Mouse (Mus musculus) urinary bladder, postnatal 14 days (tissue): ENCODE results near the gene Mrln.

Experiments
- DNase-seq: peaks from one replicate; pipeline ENCODE4 v3.0.0; 2021; ENCODE audit warnings: low spot score

Mrln gene

GRCm38 (mm10) chr10:70255601-70256210 is 51.2 kb downstream of the Mrln start:
- DNase-seq = no peak

GRCm38 (mm10) chr10:70257029-70257428 is 52.6 kb downstream of the Mrln start:
- DNase-seq = no peak

GRCm38 (mm10) chr10:70260904-70261303 is 56.4 kb downstream of the Mrln start:
- DNase-seq = no peak

DNA sequence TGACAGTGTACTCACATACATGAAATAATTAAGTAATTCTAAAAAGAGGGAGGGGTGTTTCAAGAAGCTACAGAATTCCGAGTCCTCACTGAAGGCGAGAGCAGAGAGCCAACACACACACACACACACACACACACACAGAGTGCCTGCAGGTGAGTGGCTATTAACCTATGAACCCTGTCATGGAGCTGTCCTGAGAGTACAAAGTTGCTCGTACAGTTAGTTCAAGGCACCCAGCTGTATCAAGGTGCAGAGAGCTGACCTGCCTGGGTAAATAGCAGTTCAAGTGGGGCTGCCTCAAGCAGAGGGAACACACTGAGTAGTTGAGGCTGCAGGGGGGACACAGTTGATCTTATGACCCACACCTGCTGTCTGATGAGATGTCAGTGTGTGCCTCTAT is 57.6 kb downstream of the Mrln start:
- no peak for DNase-seq

DNA sequence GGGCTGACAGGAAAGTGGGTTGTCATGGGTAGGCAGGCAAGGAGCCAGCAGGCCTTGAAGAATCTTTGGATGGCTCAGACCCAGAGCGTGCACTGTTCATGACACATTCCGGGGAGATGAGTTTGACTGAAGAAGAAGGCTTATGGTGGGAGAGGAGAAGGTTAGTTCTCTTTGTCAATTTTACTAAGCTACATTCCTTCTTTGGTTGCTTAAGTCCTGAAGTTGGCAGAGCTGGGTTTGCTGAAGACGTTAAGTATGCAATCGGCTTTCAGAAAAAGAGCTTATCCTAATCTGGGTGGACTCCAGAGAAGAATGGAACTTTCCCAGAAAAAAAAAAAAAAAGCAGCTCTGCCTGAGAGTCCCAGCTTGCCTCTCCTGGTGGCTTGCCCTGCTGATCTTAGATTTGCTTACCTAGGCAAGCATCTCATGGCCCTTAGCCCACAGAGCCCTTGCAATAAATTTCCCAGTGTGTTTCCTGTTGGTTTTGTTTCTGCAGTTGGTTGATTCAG is 59.3 kb downstream of the Mrln start:
- DNase-seq = peak; percentile 40

GRCm38 (mm10) chr10:70264337-70265036 is 60.0 kb downstream of the Mrln start:
- DNase-seq = no peak

DNA sequence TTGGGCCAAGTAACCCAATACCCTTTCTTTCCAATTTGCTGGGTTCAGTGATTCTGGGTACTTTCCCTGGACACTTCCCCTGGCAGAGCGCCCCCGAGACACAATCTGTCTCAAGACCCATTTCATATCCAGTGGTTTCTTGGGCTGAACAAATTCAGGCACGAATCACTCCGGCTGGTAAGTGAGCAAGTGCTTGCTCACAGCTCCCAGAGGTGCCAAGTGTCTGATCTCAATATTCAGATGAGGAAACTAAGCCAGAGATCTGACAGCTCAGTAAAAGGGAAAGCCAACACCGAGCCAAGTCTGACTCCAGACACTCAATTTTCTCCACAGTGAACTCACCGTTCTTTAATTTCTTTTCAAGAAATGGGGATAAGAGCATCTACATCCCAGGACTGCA is 62.0 kb downstream of the Mrln start:
- no peak for DNase-seq

DNA sequence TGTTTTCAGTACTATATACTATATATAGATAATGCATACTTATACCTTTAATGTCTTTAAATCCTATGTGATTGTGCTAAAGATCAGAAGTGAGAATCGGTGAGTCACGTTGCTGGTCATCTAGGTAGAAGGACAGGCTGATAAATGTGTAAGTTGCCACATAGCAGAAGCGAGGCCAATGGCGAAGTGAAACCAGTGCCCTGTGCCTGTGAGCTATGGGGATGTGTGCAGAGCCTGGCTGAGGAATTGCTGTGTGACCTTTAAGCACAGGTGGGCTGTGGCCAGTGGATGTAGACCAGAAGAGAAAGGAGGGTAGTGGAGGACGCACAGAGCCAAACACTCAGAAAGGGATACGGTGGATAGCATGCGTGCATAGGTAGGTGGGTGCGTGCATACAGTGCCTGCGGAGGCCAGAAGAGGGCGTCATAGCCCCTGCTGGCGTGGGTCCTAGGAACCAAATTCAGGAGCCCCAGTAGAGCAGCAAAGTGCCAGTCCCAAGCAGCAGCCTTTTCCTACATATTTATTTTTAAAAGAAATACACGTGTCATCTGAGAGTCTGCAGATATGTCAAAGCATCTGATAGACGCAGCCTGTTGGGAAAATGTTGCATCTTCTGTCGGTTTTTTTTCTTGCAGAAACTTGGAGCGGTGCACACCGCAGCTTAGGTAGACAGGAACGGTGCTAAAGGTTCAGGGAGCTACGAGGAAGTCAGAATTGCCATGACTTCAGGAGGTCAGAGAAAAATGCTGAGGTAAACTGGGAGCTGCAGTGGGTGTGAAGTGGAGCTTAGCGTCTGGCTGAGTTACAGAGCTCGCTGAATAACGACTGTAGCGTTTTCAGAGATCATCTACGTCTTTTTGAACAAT is 64.3 kb downstream of the Mrln start:
- DNase-seq = no peak
